Mouse (Mus musculus): ENCODE measurements around the gene Tekt5.

Tekt5 gene

DNA sequence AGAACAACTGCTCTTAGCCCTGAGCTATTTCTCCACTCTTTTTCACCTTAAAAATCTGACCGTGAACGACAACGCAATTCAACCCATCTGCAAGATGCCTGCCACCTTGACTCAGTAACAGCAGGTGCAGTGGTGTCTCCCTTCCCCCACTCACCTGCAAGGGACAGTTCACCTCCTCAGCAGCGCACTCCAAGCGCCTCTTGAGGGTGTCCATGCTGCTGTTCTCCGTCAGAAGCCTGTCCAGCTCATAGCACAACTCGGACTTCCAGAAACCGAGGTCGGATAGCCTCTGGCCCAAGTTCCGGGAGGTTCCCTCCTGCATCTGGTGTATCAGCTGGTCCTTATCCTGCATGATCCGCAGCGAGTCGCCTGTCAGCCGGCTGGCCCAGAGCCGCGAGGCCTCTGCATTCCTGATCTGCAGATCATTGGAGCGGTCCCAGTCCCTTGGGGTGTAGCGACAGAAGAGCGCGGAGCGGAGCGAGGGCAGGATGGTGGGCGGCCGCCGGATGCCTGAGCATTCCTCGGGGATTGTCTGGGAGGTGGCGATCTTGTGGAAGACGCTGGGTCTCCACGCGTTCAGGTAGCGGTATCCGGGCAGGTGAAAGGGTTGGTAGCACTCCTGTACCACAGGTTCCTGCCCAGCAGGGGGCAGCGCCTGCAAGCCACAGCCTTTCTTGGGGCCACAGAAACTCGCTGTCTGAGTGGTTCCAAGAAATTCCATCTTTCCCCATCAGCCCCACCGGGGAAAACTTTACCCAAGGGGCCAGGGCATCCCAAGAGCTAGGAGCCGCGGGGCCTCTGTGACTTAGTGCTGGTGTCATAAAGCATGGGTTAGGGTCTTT, at the start of gene Tekt5:
Gene Tekt5, minus strand, starts transcription at position 792 of the 842 bp plus-strand sequence.
- DNase-seq (ENCODE audit: low read depth, low spot score): peak; percentile 57

DNA sequence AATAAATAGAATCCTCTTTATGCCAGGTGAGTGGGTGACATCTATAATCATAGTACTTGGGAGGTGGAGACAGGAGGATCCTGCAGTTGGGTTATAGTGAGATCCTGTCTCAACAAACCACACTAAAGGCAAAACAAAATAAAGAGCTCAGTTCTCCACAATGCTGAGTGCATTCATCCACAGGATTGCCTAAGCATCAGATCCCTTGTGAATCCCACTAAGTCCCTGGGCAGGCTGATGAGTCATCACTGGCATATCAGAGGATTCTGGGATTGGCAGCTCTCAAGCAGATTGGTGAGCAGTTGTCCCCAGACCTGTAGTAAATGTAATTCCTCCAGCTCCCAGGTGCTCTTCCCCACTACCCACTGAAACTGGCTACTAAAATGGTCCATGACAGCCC, 48.4 kb upstream of the Tekt5 start:
- no peak for DNase-seq (ENCODE audit: low read depth, low spot score)

DNA sequence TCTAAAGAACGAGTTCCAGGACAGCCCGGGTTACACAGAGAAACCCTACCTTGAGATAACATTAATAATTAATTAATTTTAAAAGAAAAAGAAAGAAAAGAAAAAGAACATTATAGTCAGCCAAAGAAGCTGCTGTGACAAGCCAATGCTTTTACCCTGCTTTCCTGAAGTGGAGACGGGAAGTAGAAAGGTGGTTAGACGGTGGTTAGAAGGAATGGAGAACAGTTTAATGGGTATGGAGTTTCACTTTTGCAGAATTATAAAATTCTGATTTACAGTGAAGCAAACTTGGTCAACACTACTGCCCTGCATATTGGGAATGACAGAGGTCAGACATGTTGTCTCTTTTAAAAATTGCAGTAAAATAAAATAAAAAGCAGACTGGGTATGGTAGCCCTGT, 46.5 kb upstream of the Tekt5 start:
- no peak for DNase-seq (ENCODE audit: low read depth, low spot score)

DNA sequence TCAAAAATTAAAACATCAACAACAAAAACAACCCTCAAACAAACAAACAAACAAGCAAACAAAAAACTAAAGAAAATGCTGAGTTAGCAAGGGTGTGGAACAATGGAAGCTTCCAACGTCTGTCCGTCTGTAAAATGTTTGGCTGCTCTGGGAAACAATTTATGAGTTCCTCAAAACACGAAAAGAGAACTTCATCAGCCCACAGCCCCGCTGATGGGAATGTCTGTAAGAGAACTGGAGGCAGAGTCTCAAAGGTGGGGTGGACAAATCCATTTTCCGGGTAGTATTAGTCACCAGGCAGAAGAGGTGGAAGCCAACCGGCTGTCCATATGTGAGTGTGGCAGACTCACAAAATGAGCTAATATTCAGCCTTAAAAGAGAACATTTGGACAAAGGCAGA, 46.0 kb upstream of the Tekt5 start:
- no peak for DNase-seq (ENCODE audit: low read depth, low spot score)

DNA sequence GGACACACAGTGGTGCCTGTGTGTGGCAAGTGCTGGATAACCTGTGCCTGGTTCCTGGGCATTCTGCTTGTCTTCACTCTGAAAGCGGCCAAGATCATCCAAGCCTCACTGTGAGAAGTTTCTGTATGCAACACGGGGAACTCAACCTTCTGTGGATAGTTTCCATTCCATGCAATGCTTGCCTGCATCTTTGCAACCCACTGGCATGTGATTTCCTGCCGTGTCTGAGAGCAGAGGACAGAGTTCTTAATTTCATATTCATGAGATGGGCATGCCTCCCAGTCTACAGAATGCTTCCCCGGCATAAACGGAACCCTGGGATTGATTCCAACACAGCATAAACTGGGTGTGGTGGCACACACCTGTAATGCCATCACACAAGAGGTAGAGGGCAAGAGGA, 42.8 kb upstream of the Tekt5 start:
- no peak for DNase-seq (ENCODE audit: low read depth, low spot score)

DNA sequence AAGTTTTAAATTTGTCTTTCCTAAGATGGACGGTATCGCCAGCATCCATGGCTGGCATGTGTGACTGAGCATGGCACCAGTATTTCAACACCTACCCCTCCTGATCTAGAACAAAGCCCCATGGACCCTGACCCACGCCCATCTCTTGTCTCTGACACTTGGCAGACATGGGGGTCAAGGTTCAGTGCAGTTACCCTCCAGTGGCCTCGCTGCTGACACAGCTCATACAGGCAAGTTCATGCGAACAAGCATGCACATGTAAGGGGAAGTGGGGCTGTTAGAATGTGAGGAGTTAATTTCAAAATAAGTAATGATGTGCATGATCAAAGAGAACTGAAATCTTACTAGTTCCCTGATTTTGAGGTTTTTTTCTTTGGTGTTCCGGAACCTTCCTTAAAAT, 40.9 kb upstream of the Tekt5 start:
- no peak for DNase-seq (ENCODE audit: low read depth, low spot score)

DNA sequence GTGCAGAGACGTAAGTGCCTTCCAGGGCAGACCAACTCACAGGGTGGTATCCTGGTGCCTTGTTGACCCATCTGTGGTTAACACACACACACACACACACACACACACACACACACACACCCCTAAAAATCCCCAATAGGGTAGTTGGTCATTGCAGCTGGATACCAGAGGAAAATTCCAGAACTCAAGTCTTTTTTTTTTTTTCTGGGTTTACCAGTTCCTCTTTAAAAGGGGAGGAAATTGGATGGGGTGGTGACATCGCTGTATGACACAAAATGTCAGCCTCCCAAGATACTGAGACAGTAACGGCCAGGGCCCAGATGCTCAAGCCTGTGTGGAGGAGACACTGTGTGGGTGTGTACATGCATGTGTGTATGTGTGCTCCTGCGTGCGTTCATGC, 38.1 kb upstream of the Tekt5 start:
- no peak for DNase-seq (ENCODE audit: low read depth, low spot score)

DNA sequence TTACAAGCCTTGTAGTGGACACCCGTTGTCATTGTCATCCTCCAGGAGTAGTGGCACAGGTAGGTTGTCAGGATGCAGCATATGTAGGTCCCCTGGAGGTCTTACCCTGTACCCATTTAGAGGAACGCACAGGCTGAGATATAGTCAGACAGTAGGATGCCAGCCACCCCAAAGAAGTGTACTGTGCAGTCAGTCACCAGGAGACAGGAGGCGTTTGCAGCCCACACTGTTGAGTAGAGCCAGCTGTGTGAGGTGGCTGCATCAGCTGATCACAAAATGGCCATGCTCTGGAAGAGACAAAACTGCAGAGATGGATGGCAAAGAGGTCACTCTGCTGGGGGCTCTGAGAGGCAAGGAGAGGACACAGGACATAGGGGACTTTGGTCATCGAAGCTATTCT, 37.1 kb upstream of the Tekt5 start:
- DNase-seq (ENCODE audit: low read depth, low spot score): no peak

DNA sequence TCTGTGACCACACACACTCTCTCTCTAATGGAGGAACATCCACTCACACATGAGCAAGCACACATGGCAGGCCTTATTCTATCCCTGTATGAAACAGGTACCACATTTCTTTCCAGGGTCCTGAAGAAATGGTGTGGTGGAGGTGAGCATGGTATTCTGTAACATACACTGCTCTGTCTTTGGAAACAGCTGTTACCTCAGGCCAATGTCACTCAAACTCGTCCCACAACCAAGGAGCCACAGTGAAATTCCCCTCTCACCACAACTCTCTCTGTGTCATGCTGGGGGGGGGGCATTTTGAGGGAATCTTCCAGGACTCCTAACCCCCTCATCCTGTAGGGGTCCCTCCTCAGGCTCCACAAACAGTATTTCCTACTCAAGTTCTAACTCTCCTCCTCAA, 36.6 kb upstream of the Tekt5 start:
- DNase-seq (ENCODE audit: low read depth, low spot score): no peak

DNA sequence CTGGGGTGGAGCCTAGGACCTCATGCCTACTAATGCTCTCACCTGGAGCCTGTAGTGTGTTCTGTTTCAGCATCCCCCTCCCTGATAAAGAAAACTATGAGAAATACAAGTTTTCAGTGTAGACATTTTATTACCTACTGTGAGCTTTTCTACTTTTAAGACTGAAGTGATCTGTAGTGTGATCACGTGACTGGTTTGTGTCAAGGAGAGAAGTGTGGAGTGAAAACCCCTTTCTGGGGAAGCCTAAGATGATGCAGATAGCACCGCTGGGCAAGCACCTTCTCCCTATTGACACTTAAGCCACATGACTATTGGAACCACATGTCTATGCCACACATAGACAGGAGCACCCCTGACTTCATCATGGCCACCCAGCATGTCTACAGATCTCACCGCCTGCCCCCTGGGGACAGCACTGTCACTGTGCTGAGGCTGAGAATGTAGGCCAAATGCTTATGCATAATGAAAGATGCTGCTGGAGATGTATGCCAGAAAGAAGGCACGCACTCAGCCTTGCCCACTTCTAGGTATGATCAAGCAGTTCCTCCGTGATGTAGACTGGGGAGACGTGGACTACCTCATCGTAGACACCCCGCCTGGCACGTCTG, 25.3 kb upstream of the Tekt5 start:
- no peak for DNase-seq (ENCODE audit: low read depth, low spot score)

DNA sequence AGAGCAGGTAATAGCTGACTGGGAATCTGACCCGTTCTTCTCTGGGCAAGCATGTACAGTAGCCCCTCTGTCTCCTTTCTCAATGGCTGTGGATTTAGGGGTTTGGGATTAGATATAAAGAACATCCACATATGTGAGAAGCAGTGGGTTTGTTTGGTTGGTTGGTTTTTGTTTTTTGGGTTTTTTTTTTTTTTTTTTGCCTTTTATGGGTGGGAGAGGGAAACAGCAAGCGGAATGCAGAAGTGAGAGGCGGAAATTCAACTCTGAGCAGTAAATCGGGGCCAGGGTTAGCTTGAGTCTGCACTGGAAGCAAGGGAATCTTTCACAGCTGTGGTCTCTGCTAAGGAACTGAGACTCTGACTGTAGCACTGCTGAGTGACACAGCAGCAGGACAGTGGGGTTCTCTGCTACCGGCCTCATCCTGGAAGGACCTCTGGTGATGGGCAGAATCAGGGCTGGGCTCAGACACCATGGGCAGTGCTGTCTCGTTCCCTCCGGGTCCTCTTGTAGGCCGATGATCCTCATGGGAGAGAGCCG, 22.5 kb upstream of the Tekt5 start:
- DNase-seq (ENCODE audit: low read depth, low spot score): no peak

DNA sequence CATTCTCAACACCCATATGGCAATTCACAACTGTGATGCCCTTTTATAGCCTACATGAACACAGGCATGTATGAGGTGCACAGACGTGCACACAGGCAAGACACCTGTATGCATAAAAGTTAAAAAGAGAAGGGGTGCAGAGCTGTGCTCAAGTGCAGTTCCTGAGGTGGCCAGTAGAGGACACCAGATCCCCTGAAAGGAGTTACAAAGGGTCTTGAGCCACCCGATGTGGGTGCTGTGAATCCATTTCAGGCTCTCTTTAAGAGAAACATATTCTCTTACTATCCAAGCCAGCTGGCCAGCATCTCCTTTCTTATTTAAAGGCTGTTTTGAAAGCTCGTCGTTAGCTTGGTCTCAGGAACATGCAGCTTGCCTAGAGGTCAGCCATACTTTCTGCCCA, 21.6 kb upstream of the Tekt5 start:
- peak; percentile 20 for DNase-seq (ENCODE audit: low read depth, low spot score)

DNA sequence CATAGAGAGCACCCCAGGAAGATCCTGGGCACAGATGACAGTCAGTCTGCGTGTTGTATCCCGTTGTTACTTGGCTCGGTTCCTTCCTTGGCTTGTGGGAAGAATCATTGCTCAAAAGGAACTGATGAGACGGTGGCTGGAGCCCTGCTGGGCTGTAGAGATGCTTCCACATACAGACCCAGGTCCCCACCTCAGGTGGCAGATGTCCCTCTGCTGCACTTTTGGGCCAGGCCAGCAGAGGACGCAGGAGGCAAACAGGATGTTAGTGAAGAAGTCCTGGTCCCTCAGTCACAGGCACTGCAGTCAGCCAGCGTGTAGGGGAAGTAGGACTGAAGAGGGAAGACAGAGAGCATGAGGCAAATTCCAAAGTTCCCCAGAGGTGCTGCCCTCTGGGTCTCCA, 20.7 kb upstream of the Tekt5 start:
- DNase-seq (ENCODE audit: low read depth, low spot score): peak; percentile 22

DNA sequence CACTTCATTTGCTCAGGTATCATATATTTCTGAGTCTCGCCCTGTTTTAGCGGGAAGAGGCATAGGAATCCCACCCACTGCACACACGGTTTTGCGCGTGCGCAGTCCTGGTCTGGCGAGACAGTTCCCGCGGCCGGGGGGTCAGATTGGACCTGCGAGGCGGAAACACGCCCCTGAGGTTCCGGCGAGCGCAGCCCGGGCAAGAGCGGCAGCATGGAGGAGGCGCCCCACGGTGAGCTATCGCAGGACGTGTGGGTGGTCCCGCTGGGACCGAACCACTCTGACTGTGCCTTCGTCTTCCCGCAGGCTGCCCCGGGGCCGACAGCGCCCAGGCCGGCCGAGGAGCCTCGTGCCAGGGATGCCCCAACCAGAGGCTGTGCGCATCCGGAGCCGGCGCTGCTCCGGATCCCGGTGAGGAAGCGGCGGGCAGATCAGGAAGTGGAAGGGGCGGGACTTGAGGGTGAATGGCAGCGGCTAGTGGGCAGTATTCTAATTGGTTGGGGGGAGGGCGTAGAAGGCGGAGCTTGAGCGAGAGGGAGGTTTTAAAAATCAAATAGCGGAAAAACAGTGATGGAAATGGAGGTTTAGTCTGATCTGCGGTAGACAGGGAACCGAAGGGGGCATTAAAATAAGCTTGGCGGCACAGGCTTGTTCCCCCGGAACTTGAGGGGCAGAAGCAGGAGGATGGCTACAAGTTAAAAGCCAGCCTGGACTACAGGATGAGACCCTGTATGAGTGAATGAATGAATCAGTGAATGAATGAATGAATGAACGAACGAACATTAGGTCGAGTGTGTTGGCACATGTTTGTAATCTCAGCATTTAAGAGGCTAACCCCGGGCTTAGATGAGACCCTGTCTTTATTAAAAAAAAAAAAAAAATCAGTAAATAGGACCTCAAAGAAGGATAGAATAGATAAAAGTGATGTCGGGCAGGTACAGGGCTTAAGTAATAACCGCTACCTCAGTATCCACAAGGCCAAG, 16.8 kb upstream of the Tekt5 start, which contains the start of gene Nubp1:
Gene Nubp1, plus strand, starts transcription at position 185 of the 983 bp plus-strand sequence.
- DNase-seq (ENCODE audit: low read depth, low spot score): peak; percentile 89

DNA sequence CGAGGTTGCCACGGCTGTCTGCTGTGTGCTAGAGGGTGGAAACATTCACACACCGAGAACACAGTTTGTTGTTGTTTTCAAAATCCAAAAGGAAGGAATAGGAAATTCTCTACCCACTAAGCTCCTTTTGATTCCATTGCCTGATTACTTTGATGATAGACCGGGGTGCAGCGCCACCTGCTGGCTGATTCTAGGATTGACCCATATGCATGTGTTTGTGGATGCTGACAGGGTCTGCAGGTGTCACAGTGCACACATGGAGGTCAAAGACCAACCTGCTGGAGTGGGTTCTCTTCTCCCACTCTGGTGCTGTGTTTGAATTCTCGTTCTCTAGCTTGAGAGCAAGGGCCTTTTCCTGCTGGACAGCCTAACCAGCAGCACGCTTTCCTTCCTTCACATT, 3.9 kb upstream of the Tekt5 start:
- DNase-seq (ENCODE audit: low read depth, low spot score): peak; percentile 55

DNA sequence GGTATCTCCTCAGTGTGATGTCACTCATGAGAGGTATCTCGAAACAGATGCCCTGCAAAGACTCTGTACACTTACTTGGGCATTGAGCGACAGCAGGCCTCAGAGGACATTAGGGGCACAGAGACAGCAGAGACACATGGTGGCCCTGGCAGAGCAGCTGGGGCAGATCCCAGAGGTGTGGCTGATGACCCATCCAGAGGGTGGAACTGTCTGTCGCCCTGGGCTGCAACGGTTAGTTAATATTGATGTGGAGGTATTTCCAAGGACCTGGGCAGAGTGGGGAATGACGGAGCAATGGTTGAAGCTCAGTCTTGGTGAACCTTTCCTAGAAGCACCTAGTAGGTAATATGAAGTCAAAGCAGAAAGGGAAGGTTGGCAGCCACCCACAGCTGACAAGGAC, 3.5 kb upstream of the Tekt5 start:
- no peak for DNase-seq (ENCODE audit: low read depth, low spot score)

DNA sequence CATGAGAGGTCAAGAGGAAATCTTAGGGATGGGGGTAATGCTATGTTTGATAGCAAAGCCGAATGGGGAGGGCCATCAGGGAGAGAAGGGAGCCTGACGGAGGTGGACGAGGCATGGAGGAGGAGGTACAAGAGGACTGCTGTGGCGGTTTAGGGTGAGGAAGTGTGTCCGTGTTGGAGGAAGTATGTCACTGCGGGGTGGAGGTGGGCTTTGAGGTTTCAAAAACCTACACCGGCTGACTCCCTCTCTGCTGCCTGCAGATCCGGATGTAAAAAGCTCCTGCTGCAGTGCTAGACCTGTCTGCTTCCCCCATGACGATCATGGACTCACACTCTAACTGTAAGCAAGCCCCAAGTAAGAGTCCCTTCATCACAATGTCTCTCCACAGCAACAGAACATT, 2.7 kb downstream of the Tekt5 start:
- DNase-seq (ENCODE audit: low read depth, low spot score): no peak

DNA sequence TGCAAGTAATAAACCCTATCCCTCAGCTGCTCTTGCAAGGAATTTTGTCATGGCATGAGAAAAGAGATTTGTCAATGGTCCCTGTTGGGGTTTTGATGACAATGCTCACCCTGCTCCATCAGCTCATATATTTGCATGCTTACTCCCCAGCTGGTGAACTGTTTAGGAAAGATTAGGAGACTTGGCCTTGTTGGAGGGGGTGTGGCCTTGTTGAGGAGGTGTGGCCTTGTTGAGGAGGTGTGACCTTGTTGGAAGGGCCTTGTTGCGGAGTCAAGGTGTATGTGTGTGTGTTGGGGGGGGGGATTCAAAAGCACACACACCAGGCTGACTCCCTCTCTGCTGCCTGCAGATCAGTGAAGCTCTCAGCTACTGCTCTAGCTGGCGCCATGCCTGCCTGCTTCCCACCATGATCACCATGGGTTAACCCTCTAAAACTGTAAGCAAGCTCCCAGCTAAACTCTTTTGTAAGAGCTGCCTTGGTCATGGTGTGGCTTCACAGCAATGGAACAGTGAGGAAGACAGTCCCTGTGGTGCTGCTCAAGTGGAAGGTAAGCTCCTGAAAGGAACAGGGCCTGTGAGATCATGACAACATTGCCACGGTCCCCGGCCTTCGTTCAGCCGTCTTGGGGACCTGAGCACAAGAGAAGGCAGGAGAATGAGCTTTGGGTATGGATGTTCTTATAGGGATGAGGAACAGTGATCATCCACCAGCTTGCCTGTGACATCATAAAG, 6.5 kb downstream of the Tekt5 start:
- no peak for DNase-seq (ENCODE audit: low read depth, low spot score)

DNA sequence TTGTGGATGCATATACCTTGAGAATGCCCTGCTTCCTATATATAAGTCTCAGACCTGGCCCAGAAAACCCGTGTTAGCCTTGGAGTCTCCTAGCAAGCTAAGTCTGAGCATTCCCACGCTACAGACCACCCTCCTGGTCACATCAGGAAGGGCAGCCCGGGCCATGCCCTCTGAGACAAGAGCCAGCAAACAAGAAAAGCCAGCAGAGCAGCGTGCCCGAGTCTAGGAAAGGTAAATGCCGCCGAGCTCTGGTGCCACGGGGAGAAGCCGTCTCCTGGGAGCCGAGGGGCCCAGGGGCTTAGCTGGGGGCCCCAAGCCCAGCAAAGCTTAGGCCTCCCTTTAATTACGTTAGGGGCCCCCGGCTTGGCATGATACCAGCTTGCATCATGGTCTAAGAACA, 10.0 kb downstream of the Tekt5 start:
- no peak for DNase-seq (ENCODE audit: low read depth, low spot score)

DNA sequence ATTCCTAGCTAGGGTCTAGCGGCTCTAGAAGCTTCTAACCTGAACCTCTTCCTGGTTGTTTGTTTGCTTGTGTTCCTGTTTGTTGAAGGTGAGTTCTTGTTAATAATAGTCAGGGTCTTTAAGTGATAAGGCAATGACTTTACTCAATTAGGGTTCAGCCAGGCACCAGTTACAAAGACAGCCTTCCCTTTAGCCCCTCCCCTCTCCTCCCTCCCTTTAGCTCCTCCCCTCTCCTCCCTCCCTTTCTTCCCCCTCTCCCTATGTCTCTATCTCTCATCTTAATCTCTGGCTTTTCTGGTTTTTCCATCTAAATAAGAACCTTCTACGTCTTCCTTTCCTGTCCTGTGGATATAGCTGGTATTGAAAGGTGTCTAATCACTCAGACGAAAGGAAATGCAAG, 10.7 kb downstream of the Tekt5 start:
- DNase-seq (ENCODE audit: low read depth, low spot score): no peak

DNA sequence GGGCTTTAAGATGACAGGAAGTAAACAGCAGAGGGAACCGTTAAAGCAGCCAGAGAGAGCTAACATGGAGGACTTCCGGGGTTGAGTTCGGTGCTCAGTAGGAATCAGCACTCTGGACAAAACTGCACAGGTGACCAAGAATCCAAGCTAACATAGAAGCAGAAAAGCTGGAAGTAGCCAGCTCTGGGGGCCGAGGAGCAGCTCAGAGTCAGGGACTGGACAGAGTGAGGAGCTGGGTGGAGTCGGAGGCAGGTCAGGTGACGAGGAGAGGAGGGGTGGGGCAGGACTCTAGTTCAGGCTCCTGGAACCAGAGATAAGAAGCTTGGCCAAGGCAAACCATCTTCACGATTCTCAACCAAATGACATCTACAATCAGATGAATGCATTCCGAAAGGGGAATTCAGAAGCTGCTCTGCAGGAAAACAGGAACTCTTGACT, 11.2 kb downstream of the Tekt5 start:
- DNase-seq (ENCODE audit: low read depth, low spot score): no peak

All from WW6 (cell line).